Mouse (Mus musculus) kidney, adult 2 months (tissue): ENCODE results near the gene Samm50.

Experiments used
- CTCF ChIP-seq: fragments of 200-500 bp; conservative IDR thresholded peaks from 2 replicates; pipeline ENCODE4 v1.5.1; 2011; ENCODE audit warnings: low read depth, mild to moderate bottlenecking, control low read depth, low read length, moderate library complexity, mixed read lengths; ENCODE audit not compliant: insufficient read depth, insufficient read length
- POLR2A ChIP-seq: fragments of 200-500 bp; IDR thresholded peaks from one replicate; pipeline ENCODE4 v1.6.1; 2011; ENCODE audit warnings: low read depth, low read length, control low read depth

DNA sequence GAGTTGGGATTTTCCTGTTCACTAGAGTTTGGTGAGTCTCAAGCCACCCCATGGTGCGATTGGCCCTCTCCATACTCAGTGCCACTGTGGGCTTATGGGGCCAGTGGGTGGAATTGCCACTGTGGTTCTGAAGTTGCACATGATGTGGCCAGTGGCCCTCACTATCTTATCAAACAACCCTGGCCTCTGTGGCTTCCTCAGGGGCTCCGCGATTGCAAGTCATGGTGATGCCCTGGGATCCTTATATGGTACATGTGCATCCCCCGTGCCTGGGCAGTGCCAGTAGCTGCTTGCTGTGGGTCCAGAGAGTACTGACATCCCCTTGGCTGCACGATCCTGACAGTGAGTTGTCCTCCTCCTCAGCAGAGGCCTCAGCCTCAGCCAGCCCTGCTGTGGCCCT, 64.8 kb downstream of the Samm50 start:
- TF ChIP-seq POLR2A (no peak), CTCF (no peak)
